Mouse (Mus musculus): ENCODE results near the gene Pex1.
"Not testable (repeated sequence)": the region's sequence is repeated elsewhere in the genome, so short reads cannot be mapped to it uniquely, and the experiment has no call there.

Gene Pex1

DNA sequence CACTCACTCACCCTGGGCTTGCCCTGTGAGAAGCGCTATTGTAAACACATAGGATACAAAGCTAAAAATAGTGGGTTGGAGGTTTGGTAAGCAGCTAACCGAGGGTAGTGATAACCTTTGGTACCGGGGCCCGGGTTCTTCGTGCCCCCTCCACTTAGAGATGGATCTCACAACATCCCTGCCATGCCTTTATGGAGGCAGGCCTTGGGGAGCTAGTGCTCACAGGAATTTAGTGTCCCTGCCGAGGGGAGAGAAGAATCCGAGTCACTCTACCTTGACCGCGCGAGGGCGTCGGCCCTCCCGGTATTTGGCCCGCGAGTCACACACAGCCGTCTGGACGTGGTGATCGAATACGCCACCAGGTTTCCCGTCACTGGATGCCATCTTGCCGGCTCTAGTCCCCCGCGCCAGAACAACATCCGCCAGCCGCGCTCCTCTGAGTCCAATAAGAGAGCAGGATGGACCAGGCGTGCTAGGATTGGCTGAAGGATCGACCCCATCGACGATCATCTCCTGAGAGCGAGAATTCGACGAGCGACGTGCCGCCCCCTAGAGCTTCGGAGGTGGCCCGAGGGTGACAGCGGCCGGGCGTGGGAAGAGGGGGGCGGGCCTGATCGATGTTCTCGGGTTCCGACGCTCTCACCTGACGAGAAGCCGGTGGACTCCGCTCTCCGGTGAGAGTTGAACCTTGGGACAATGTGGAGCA, at the start of gene Pex1:
TSS of gene Pex1 (plus strand) at position 374 of the 706 bp plus-strand sequence.
- peak; percentile 96 to 97 for DNase-seq

DNA sequence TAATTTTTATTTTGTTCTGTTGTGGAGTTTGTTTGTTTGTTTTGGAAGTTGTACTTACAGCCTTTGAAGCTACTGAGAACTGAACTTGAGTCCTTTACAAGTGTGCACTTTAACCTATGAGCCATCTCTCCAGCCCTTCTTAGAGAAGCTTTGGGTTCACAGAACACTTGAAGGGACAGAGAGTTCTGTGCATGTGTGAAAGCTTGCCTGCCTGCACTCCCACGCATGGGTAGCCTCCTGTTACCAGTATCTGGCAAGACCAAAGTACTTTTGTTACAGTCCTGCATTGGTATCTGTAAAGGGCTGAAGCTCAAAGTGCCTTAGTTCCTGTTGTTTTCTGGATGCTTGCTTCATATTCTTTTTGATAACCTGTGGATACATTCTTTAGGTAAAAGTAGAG, 49.6 kb upstream of the Pex1 start:
- peak; percentile 79 to 82 for DNase-seq

DNA sequence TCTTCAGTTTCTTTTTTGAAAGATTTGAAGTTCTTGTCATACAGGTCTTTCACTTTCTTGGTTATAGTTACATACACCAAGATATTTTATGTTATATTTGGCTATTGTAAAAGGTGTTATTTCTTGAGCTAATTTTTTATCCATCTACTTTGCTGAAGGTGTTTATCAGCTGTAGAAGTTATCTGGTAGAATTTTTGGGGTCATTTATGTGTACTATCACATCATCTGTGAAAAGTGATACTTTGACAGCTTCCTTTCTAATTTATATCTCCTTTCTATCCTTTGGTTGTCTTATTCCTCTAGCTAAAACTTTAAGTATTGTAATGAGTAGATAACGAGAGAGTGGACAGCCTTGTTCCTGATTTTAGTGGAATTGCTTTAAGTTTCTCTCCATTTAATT, 44.4 kb upstream of the Pex1 start:
- no peak for DNase-seq

DNA sequence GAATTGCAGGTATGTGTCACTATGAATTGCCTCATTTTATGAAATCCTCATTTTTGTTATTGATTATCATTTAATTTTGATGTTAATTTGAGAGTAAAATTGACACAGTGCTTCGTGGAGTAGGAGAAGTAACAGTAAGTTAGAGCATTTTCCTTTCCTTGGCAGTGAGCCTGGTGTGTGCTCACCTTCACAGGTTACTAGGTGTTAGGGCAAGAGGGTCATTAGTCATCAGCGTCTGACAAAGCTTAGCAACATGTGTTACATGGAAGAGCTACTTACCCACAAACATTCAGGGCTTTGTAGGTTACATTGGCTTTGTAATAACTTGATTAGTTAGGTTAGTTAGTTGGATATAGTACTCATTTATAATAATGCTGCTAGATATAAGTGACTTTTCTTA, 41.7 kb upstream of the Pex1 start:
- no peak for DNase-seq

DNA sequence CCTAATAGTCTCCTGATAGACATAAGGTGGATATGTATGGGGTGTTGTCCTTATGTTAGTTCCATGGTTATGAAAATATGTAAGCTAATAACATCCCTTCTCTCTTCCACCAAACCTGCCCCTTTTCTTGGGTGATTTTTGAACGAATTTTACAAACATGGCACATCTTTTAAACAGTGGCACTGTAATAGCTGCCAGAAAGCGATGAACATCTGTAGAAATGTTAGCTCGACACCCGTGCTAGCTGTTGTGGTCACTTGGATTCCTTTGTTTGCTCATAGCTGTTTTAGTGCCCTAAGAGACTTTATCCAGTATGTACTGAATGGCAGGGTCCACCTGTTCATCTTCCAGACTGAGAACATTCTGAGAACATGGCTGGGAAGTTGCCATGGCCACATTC, 24.6 kb upstream of the Pex1 start, which contains the start of gene 1700109H08Rik:
TSS of gene 1700109H08Rik (plus strand) at position 301 of the 400 bp plus-strand sequence.
- DNase-seq = no peak

DNA sequence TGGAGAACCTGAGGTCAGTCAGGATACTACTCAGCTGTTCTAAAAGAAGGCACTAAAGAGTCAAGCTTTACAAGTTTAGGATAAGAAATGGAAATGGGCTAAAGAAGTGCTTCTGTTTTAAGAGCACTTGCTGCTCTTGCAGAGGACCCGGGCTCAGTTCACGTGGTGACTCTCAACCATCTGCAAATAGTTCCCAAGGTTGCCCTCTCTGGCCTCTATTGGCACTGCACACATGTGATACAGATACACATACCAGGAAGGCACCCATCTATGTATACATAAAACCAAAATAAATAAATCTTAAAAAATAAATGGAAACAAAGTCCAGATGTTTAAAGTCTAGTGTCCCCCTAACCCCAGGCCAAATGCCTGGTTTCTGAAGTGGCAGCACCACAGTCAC, 21.0 kb upstream of the Pex1 start:
- no peak for DNase-seq

DNA sequence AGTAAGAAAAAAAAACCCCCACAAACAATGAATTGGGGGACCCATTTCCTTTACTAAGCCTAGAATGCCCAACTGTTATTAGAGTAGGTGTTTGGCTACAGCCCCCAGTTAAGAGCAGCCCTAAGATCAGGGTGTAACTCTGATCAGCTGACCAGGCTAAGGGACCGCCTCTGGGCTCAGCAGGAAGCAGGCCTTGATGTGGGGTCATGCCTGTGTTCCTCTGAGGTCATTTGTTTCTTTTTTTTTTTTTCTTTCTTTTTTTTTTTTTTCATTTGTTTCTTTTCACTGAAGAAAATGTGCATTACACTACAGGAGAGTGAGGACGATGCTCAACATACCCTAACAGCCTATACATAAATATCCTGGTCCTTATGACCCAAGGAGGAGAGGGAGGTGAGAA, 17.9 kb upstream of the Pex1 start:
- no peak for DNase-seq

DNA sequence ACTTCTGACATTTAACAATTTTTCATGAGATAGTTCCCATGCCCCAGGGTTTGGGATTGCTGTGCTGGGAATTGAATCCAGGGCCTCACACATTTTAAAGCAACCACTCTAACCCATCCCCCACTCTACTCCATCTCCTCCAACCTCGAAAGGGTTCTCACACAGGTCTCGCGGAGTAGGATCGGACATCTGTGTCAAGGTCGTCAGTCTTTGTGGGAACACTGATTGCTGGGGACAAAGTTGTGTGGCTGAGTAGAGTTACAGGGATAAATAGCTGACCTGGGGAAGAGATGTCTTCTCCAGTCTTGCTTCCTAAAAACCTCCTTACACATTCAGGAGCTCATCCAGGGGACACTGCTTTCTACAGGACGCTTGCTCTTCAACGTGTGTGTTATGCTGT, 16.8 kb upstream of the Pex1 start:
- no peak for DNase-seq

DNA sequence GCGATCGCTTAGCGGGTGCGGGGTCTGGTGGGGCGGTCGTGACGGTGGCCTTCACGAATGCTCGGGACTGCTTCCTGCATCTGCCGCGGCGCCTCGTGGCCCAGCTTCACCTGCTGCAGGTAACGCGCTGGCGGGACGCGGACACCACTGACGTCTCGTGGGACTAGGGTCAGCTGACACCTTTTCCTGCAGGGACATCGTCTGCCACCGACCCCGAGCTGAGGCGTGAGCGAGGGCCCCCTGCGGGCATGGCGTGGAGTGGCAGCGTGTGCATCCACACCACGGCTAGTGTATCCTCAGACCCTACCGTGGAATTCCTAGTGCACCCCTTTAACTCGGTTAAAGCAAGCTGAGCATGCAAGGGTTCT, 517 bp downstream of the Pex1 start, which contains the start of gene Rbm48:
TSS of gene Rbm48 (minus strand) at position 187 of the 368 bp plus-strand sequence.
- peak; percentile 79 to 81 for DNase-seq

DNA sequence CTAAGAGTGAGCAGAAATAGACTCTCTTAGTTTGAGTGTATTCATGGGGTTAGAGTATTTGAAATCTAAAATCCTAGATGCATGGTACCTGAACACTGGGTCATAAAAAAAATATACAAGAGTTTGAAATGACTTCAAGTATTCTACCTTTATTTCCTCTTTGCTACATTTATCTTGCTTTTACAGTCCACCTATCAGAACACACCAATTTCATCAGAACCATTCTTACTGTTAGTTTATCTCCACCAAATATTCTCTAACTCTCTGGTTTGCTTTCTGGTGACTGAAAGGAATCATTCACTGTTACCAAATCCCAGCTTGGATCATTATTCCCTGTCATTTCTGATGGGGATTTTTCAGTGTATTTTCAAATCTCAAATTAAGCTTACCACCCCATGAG, 1.3 kb downstream of the Pex1 start:
- DNase-seq = no peak

DNA sequence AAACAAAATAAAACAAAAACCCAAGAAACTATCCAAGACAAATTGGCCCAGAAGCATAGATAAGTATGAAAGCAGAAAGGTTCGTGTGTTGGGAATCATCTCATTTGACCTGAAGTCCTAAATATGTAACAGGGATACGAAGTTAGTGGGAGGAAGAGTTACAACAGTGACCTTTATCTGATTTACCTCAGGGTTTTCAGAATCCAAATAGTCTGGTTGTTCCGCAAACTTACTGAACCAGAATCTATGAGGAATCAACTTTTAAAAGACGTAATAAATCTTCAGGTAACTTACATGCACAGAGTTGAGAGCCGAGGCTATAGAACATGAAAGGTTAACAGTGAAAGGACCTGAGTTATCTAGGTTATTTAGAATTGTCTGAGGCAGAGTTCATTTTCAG, 2.9 kb downstream of the Pex1 start:
- DNase-seq = no peak

DNA sequence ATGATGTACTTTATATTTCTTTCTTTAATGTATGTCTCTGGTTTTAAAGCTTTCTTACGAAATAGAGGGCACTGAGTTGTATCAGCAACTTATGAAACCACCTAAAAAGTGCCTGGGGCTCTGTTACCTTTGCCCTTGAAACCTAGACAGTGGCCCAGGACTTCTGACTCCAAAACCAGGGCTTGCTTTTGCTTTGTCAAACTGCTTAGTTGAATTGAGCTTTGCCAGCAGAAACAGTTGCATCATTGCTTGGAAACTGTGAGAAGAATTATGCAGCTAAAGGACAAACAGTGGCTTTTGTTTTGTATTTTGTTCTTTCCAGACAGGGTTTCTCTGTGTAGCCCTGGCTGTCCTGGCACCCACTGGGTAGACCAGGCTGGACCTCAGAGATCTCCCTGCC, 4.4 kb downstream of the Pex1 start:
- DNase-seq = peak in 1 of 2 experiments; percentile 10

DNA sequence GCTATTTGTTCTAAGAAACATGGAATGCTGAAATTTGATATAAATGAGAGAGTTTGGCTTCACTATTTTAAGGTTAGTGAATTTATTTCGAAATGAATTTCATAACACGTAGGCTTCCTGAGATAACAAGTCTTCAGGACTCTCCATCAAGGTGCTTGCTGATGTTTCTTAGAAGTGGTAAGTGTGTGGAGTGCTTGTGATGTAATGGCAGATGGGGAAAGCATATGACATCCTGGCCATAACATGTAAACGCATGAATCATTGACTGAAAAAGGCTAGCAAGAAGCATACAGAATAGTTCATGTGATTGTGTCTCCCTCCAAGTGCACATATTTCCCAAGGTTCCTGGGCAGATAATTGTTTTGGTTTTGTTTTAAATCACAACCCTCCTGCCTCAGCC, 4.9 kb downstream of the Pex1 start:
- DNase-seq = no peak

DNA sequence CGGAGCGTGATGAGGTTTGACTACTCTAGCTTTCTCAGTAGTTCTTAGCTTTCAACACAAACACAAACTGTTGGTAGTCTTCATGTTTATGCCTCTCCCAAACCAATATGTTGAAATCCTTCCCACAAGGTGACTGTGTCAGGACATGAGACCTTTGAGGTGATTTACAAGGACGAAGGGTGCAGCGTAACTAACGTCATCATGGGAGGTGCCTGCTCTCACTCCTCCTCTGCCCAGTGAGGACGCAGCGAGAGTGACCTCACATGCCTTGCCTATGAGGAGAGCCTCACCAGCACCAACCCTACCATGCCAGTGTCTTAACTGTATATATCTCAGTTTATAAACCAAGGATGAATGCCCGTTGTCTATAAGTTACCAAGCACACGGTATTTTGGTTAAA, 11.2 kb downstream of the Pex1 start:
- DNase-seq = no peak

DNA sequence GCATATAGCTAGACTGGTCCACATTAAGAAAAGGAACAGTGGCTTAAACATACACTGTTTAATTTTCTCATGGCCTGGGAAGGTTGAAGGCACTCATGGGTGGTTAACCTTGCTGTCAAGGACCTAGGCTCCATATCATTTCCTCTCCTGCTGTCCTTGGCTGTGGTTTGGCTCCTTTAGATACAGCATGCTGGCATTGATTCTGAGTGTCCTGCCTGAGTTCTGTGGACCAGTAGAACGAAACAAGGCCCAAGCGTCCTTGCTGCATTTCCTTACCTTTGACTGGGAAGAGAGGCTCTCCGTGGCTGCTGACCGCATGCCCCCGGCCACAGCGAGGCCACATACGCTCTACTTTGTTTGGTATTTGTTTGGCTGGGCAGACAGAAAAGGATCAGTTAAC, 13.4 kb downstream of the Pex1 start:
- DNase-seq = no peak

DNA sequence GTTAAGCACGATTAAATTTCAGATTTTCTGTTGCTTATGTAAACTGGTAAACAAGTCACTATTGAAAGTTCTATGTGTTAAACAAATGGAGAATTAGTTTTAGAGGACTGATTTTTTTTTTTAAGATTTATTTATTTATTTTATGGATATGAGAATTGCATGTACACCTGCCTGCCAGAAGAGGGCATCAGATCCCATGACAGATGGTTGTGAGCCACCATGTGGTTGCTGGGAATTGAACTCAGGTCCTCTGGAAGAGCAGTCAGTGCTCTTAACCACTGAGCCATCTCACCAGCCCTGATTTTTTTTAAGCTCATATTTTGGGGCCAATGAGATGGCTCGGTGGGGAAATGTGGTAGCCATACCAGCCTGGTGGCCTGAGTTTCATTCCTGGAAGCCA, 16.0 kb downstream of the Pex1 start:
- not testable (repeated sequence) for DNase-seq

DNA sequence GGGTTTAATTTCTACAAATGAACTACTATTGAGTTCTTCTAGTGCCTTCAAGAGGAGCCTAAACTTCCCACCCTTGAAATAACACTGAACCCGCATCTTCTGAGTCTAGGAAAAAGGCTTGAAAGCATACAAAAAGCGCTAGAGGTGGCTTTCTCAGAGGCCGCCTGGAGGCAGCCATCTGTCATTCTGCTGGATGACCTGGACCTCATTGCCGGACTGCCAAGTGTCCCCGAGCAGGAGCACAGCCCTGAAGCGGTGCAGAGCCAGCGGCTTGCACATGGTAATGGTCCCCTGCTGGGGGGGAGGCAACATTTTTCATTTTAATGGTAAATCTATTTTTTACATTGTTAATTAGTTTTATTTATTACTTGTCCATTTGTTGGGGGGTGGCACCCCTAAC, 24.6 kb downstream of the Pex1 start:
- DNase-seq = no peak

DNA sequence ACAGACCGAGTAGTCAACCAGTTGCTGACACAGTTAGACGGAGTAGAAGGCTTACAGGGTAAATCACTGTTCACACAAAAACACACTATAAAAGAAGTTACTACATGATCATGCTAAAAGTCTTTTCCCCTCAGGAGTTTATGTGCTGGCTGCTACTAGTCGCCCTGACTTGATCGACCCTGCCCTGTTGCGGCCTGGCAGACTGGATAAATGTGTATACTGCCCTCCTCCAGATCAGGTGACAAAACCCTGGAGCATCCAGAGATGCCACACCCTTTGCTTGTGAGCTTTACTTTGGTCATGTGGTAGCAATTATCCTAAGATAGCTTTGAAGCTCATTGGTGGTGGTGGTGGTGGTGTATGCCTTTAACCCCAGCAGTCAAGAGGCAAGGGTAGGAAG, 34.2 kb downstream of the Pex1 start:
- no peak for DNase-seq

DNA sequence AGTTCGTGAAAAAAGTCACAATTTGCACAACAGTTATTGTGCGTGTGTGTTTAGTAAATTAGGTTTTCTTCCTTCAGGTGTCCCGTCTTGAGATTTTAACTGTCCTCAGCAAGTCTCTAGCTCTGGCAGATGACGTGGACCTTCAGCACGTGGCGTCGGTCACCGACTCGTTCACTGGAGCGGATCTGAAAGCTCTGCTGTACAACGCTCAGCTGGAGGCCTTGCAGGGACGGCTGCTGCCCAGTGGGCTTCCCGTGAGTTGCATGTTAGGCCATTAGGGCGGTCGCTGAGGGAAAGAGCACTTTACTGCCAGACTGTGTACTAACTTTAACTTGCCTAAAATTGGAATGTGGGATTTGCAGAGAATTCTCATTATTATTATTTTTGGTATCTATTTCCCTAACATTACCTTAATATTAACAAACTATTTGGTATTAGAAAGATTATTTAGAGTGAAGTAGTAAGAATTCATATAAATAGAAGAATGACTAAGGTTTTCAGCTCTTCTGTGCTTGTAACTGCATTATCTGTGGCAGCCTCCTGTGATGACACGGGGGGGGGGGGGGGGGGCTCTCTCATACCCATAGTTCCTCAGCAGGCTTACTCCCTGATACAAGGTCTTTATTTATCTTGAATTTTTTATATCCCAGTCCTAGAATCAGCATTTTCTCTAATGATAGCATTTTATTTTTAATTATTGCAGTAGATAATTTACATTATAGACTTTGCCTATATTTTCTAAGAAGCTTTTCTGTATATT, 35.8 kb downstream of the Pex1 start:
- peak in 1 of 2 experiments; percentile 36 for DNase-seq

DNA sequence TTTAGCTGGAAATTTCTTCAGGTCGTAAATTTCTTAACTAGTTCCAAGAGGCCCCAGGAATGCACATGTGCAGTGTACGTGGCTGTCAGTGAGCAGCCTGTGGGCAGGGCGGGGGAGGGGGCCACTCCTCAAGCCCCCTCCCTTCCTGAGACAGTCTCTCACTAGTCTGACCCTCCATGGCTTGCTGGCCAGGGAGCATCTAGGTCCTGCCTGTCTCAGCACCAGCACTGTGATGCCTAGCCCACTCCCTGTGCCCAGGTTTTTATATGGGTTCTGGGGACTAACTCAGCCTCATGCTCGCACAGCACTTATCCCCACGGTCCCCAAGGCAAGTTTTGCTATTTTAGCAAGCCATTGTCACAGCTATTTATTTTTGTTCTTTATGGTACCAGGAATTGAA, 36.4 kb downstream of the Pex1 start:
- DNase-seq = no peak

DNA sequence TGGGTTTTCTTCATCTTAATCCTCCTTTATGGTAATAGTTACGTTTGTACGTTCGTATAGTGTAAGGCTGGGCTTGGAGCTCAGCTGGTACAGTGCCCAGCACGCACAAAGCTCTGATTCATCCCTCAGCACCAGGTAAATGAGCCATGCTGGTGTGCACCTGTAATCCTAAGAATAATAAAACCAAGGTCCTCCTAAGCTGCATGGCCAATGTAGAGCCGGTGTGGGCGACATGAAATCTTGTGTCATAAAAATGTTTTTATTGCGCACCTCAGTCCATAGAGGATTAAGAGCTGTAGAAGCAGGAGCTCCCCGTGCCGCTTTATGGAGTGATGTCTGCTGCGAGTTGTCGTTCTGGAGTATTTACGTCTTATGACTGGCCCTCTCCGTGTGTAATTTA, 37.4 kb downstream of the Pex1 start:
- DNase-seq = no peak

DNA sequence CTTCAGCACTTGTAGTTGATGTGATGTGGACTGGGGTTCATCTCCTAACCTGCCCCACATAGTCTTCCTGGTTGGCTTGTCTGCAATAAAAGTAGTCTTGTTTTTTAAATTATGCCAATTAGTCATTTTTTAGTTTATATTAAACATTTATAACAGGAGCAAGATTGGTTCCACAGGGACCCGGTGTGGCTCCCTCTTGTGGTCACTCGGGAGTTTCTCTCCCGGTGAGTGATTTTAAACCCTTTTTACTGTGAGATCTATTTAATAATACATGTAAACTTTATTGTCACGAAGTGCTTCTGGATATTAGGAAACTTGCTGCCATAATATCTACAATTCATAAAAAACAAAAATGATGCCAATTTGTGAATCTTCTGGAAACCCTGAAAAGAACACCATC, 38.1 kb downstream of the Pex1 start:
- no peak for DNase-seq

DNA sequence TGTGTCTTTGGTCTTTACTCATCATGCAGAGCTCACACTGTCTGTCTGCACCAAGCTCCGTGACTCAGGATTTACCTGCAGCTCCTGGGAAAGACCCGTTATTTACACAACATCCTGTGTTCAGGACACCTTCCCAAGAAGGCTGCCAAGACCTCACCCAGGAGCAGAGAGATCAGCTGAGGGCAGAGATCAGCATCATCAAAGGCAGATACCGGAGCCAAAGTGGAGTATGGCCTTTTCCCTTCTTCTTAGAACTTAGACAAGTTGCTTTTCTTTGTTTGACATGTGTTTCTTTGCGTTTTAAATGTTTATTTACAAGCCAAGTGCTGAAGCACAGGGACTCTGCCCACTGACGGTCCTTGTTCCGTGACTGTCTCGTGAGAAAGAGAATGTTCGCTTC, 39.4 kb downstream of the Pex1 start:
- no peak for DNase-seq

DNA sequence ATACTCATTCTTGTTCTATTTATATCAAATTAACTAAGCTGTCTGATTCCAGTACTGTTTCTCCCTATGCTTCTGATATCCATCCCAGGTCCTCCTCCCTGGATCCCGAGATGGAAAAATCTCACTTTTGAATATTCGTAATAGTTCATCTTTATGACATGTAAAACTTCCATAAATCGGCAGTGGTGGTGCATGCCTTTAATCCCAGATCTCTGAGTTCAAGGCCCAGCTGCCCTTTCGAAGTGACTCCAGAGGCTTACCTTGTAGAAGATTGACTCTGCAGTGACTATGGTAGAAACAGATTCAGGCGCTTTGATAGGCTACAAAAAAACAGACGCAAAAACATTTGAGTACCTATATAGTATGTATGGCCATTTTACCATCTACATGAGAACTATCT, 48.8 kb downstream of the Pex1 start:
- DNase-seq = no peak

DNA sequence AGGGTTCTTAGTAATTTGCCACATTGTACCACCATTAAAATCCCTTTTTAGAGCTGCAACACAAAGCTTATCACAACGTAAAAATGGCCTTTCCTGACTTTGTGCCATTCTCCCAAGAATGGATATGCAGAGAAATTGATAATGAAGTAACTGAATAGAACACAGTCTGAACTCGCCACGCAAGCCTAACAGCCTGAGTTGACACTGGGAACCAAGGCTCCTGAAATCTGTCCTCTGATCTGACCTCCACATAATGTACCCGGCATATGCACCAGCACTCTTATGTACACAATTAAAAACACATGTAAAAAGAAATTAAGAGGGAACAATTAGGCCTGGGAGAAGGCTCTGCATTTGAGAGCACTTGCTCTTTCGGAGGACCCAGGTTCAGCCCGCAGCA, 49.5 kb downstream of the Pex1 start:
- no peak for DNase-seq

Data from kidney, adult 8-10 months (tissue).